Mouse (Mus musculus) T-helper 17 cell (primary cell): ENCODE measurements around the gene Nat8f6.
"Not testable (repeated sequence)": the region's sequence is repeated elsewhere in the genome, so short reads cannot be mapped to it uniquely, and the experiment has no call there.

Source experiments
- in situ Hi-C, 2 experiments: fragments of 300-600 bp; cut with MboI, MseI; formaldehyde crosslinking; loops; 1 replicate in 1 of 2; 2 replicates in 1 of 2; pipeline ENCODE4 v1.15.1; 2025; ENCODE audit warnings: high pct_unique_total_duplicates in 2 of 2

The Nat8f6 gene

GRCm38 (mm10) chr6:85820837-85821236, at the start of gene Nat8f6, which contains the start of gene Nat8f5:
TSS of gene Nat8f6 (minus strand) at chr6:85820954.
TSS of gene Nat8f5 (minus strand) at chr6:85820972.
- in situ Hi-C loops: no loop called here

GRCm38 (mm10) chr6:85869006-85869405, 48.3 kb upstream of the Nat8f6 start, which contains the start of gene Nat8f2:
TSS of gene Nat8f2 (minus strand) at chr6:85869158.
- in situ Hi-C loops: not testable (repeated sequence)

GRCm38 (mm10) chr6:85867726-85868690, 47.3 kb upstream of the Nat8f6 start:
- in situ Hi-C loops: no loop called here

GRCm38 (mm10) chr6:85866995-85867394, 46.2 kb upstream of the Nat8f6 start:
- in situ Hi-C loops: not testable (repeated sequence)

GRCm38 (mm10) chr6:85866166-85866565, 45.4 kb upstream of the Nat8f6 start:
- in situ Hi-C loops: not testable (repeated sequence)

- in situ Hi-C loops: not testable (repeated sequence)
Measured at GRCm38 (mm10) chr6:85864900-85865639, 44.3 kb upstream of the Nat8f6 start.

GRCm38 (mm10) chr6:85863840-85864239, 43.1 kb upstream of the Nat8f6 start:
- in situ Hi-C loops: no loop called here

- in situ Hi-C loops: no loop called here
Measured at GRCm38 (mm10) chr6:85863136-85863535, 42.4 kb upstream of the Nat8f6 start.

GRCm38 (mm10) chr6:85862565-85862964, 41.8 kb upstream of the Nat8f6 start:
- in situ Hi-C loops: no loop called here

- in situ Hi-C loops: no loop called here
Measured at GRCm38 (mm10) chr6:85861247-85861646, 40.5 kb upstream of the Nat8f6 start.

- in situ Hi-C loops: no loop called here
Measured at GRCm38 (mm10) chr6:85856194-85856678, 35.5 kb upstream of the Nat8f6 start.

GRCm38 (mm10) chr6:85853481-85853880, 32.7 kb upstream of the Nat8f6 start:
- in situ Hi-C loops: no loop called here

GRCm38 (mm10) chr6:85851062-85851773, 30.5 kb upstream of the Nat8f6 start:
- in situ Hi-C loops: no loop called here

- in situ Hi-C loops: no loop called here
Measured at GRCm38 (mm10) chr6:85849240-85849639, 28.5 kb upstream of the Nat8f6 start.

- in situ Hi-C loops: no loop called here
Measured at GRCm38 (mm10) chr6:85848140-85848539, 27.4 kb upstream of the Nat8f6 start.

- in situ Hi-C loops: no loop called here
Measured at GRCm38 (mm10) chr6:85846921-85847320, 26.2 kb upstream of the Nat8f6 start.

GRCm38 (mm10) chr6:85843677-85844458, 23.1 kb upstream of the Nat8f6 start:
- in situ Hi-C loops: not testable (repeated sequence)

- in situ Hi-C loops: no loop called here
Measured at GRCm38 (mm10) chr6:85839982-85840381, 19.2 kb upstream of the Nat8f6 start.

- in situ Hi-C loops: no loop called here
Measured at GRCm38 (mm10) chr6:85838674-85839073, 17.9 kb upstream of the Nat8f6 start.

- in situ Hi-C loops: not testable (repeated sequence)
Measured at GRCm38 (mm10) chr6:85837307-85837706, 16.6 kb upstream of the Nat8f6 start.

- in situ Hi-C loops: not testable (repeated sequence)
Measured at GRCm38 (mm10) chr6:85836827-85837226, 16.1 kb upstream of the Nat8f6 start.
